Mouse (Mus musculus): Measurements from ENCODE around the gene Ctnnd2. TPM values are rescaled to one million over a fixed set of nuclear protein-coding genes. Genes with fewer than 3 reads are reported as not detected.

Ctnnd2 gene
- polyA plus RNA-seq, 1 experiment from 2014 or later: 45.1 TPM

GRCm38 (mm10) chr15:30884692-30885334 lies 712.4 kb downstream of the Ctnnd2 start:
- peak overlapping the region; percentile 67 for H3K27ac ChIP-seq (ENCODE audit: low read depth, low read length)
- peaks cover 9% of the 10 kb centered on the region for H3K4me1 ChIP-seq (ENCODE audit: control insufficient read depth, insufficient read depth, low read length)
- H3K4me3 ChIP-seq (ENCODE audit: low read depth, low read length): no peak overlapping the region
- H3K9ac ChIP-seq (ENCODE audit: low read length): no peak overlapping the region
- no peaks in the 10 kb centered on the region for H3K36me3 ChIP-seq (ENCODE audit: control insufficient read depth, insufficient read depth, low read length)
- 68% methylated on average over 12 of the region's 12 CpGs for WGBS
- peak; percentile 59 for ATAC-seq
- no peaks in the 10 kb centered on the region for H3K27me3 ChIP-seq (replicated peaks; ENCODE audit: control insufficient read depth, insufficient read depth, low read length)
- no peak overlapping the region for H3K4me2 ChIP-seq (ENCODE audit: low read length)
- no peaks in the 10 kb centered on the region for H3K9me3 ChIP-seq (replicated peaks; ENCODE audit: control insufficient read depth, low read length)
- peak; percentile 47 for DNase-seq (ENCODE audit: low spot score)

- H3K27ac ChIP-seq (ENCODE audit: low read depth, low read length): peak overlapping the region; percentile 67; the same call in 1 of the 2 replicates
- WGBS: 50% methylated on average over 6 of the region's 6 CpGs
- ATAC-seq: peak; percentile 56
These were observed 713.0 kb downstream of the Ctnnd2 start for GRCm38 (mm10) chr15:30885410-30885809.

DNA sequence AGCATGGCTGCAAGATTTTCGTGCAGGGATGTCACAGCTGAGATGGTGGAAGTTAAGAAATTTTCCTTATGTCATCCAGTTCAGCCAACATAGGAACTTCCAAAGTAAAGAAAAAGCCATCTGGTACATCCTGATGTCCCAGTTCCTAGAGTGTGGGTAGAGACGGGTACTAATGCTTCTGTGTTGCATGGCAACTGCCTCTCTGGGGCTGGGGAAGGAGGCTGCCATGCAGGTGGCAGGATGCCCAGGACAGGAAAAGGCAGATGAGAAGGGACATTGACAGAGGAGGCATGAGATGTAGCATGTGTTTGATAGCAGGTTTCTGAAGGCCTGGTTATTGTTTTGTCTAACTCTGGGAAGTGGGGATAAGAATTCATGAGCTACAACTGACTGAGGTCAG lies 715.2 kb downstream of the Ctnnd2 start:
- no peaks in the 10 kb centered on the region for H3K27me3 ChIP-seq (replicated peaks; ENCODE audit: control insufficient read depth, insufficient read depth, low read length)
- no peak overlapping the region for H3K27ac ChIP-seq (ENCODE audit: low read depth, low read length)
- H3K4me3 ChIP-seq (ENCODE audit: low read depth, low read length): no peak overlapping the region
- H3K36me3 ChIP-seq (ENCODE audit: control insufficient read depth, insufficient read depth, low read length): no peaks in the 10 kb centered on the region
- ATAC-seq: peak; percentile 35; the same call in 1 of the 2 replicates
- no peak overlapping the region for H3K4me2 ChIP-seq (ENCODE audit: low read length)
- H3K4me1 ChIP-seq (ENCODE audit: control insufficient read depth, insufficient read depth, low read length): peaks cover 9% of the 10 kb centered on the region
- no peak overlapping the region for H3K9ac ChIP-seq (ENCODE audit: low read length)
- DNase-seq (ENCODE audit: low spot score): peak; percentile 58
- WGBS: 68% methylated on average over 2 of the region's 2 CpGs
- H3K9me3 ChIP-seq (replicated peaks; ENCODE audit: control insufficient read depth, low read length): no peaks in the 10 kb centered on the region

More at GRCm38 (mm10) chr15:30885410-30885809, 713.0 kb downstream of the Ctnnd2 start:
- no peaks in the 10 kb centered on the region for H3K36me3 ChIP-seq (ENCODE audit: control insufficient read depth, insufficient read depth, low read length)
- no peak overlapping the region for H3K9ac ChIP-seq (ENCODE audit: low read length)
- no peak overlapping the region for H3K4me3 ChIP-seq (ENCODE audit: low read depth, low read length)
- DNase-seq (ENCODE audit: low spot score): peak; percentile 73
- no peaks in the 10 kb centered on the region for H3K27me3 ChIP-seq (replicated peaks; ENCODE audit: control insufficient read depth, insufficient read depth, low read length)
- no peak overlapping the region for H3K4me2 ChIP-seq (ENCODE audit: low read length)
- no peaks in the 10 kb centered on the region for H3K9me3 ChIP-seq (replicated peaks; ENCODE audit: control insufficient read depth, low read length)
- H3K4me1 ChIP-seq (ENCODE audit: control insufficient read depth, insufficient read depth, low read length): peaks cover 9% of the 10 kb centered on the region

GRCm38 (mm10) chr15:30891986-30892385 lies 719.6 kb downstream of the Ctnnd2 start:
- Histone ChIP-seq H3K4me1 (ENCODE audit: control insufficient read depth, insufficient read depth, low read length) (no peaks in the 10 kb centered on the region), H3K4me3 (ENCODE audit: low read depth, low read length) (no peak overlapping the region), H3K9ac (ENCODE audit: low read length) (no peak overlapping the region), H3K36me3 (ENCODE audit: control insufficient read depth, insufficient read depth, low read length) (no peaks in the 10 kb centered on the region; the same call in 1 of the 2 replicates), H3K27me3 (replicated peaks; ENCODE audit: control insufficient read depth, insufficient read depth, low read length) (no peaks in the 10 kb centered on the region), H3K9me3 (replicated peaks; ENCODE audit: control insufficient read depth, low read length) (no peaks in the 10 kb centered on the region), H3K27ac (ENCODE audit: low read depth, low read length) (no peak overlapping the region), H3K4me2 (ENCODE audit: low read length) (no peak overlapping the region)
- DNase-seq (ENCODE audit: low spot score) (no peak), ATAC-seq (no peak)
- WGBS: 72% methylated on average over 4 of the region's 4 CpGs

DNA sequence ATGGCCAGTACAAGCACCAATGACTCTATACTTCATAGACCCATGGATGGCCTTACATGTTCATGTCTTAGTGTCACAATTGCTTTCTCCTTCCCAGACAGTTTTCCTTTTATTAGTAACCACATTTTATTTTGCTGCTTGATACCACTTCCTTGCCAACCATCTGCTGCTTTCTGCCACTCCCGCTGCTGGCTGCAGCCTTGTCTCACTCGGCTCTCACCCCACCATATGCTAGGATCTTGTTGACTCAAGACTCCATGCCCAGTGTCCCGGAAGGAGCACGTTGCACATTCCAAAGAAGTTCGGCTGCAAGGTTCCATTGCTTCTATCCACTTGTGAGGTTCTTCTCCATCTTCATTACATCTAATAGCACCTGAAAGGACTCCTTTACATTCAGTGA lies 722.7 kb downstream of the Ctnnd2 start:
- Histone ChIP-seq H3K36me3 (ENCODE audit: control insufficient read depth, insufficient read depth, low read length) (no peaks in the 10 kb centered on the region; the same call in 1 of the 2 replicates), H3K4me1 (ENCODE audit: control insufficient read depth, insufficient read depth, low read length) (no peaks in the 10 kb centered on the region), H3K9me3 (replicated peaks; ENCODE audit: control insufficient read depth, low read length) (no peaks in the 10 kb centered on the region), H3K9ac (ENCODE audit: low read length) (no peak overlapping the region), H3K27ac (ENCODE audit: low read depth, low read length) (no peak overlapping the region), H3K4me3 (ENCODE audit: low read depth, low read length) (no peak overlapping the region), H3K27me3 (replicated peaks; ENCODE audit: control insufficient read depth, insufficient read depth, low read length) (no peaks in the 10 kb centered on the region), H3K4me2 (ENCODE audit: low read length) (no peak overlapping the region)
- 75% methylated on average over 5 of the region's 5 CpGs for WGBS
- peak; percentile 42; the same call in 1 of the 2 replicates for ATAC-seq
- DNase-seq (ENCODE audit: low spot score): peak; percentile 43

GRCm38 (mm10) chr15:30897342-30897741 lies 724.9 kb downstream of the Ctnnd2 start:
- Histone ChIP-seq H3K27me3 (replicated peaks; ENCODE audit: control insufficient read depth, insufficient read depth, low read length) (no peaks in the 10 kb centered on the region), H3K4me2 (ENCODE audit: low read length) (no peak overlapping the region), H3K4me3 (ENCODE audit: low read depth, low read length) (no peak overlapping the region), H3K36me3 (ENCODE audit: control insufficient read depth, insufficient read depth, low read length) (no peaks in the 10 kb centered on the region; the same call in 1 of the 2 replicates), H3K9me3 (replicated peaks; ENCODE audit: control insufficient read depth, low read length) (no peaks in the 10 kb centered on the region), H3K4me1 (ENCODE audit: control insufficient read depth, insufficient read depth, low read length) (no peaks in the 10 kb centered on the region), H3K27ac (ENCODE audit: low read depth, low read length) (no peak overlapping the region), H3K9ac (ENCODE audit: low read length) (no peak overlapping the region)
- DNase-seq (ENCODE audit: low spot score) (no peak), ATAC-seq (no peak)
- WGBS: 93% methylated on average over 8 of the region's 8 CpGs

GRCm38 (mm10) chr15:30908027-30908426 lies 735.6 kb downstream of the Ctnnd2 start:
- DNase-seq (ENCODE audit: low spot score): no peak
- H3K4me2 ChIP-seq (ENCODE audit: low read length): no peak overlapping the region
- no peaks in the 10 kb centered on the region for H3K9me3 ChIP-seq (replicated peaks; ENCODE audit: control insufficient read depth, low read length)

DNA sequence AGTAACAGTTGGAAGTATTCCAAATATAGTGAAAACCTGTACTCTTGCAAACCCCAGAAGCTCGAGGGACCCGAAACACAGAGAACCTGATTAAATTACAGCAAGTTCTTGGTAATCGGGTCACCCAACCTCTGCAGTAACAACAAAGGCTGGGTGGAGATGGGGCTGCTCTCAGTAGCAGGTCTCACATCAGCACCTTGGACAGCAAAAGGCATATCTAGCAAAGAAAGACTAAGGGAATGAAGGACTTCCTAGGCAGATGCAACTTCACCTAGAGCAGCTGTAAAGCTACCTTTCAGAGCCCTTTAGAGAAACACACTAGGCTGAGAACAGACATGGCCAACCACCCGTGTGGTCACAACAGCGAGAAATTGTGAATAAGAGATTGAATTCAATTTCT lies 741.0 kb downstream of the Ctnnd2 start:
- Histone ChIP-seq H3K9me3 (replicated peaks; ENCODE audit: control insufficient read depth, low read length) (no peaks in the 10 kb centered on the region), H3K4me2 (ENCODE audit: low read length) (no peak overlapping the region), H3K27ac (ENCODE audit: low read depth, low read length) (no peak overlapping the region), H3K36me3 (ENCODE audit: control insufficient read depth, insufficient read depth, low read length) (0 out of 2 replicates have a peak, but pooled peaks cover 3% of the 10 kb centered on the region), H3K27me3 (replicated peaks; ENCODE audit: control insufficient read depth, insufficient read depth, low read length) (no peaks in the 10 kb centered on the region), H3K4me1 (ENCODE audit: control insufficient read depth, insufficient read depth, low read length) (no peaks in the 10 kb centered on the region), H3K9ac (ENCODE audit: low read length) (no peak overlapping the region), H3K4me3 (ENCODE audit: low read depth, low read length) (no peak overlapping the region)
- WGBS: 86% methylated on average over 5 of the region's 5 CpGs
- DNase-seq (ENCODE audit: low spot score): no peak
- no peak for ATAC-seq

More at GRCm38 (mm10) chr15:30908027-30908426, 735.6 kb downstream of the Ctnnd2 start:
- 1% methylated on average over 2 of the region's 2 CpGs for WGBS
- no peak for ATAC-seq
- no peak overlapping the region for H3K9ac ChIP-seq (ENCODE audit: low read length)
- H3K36me3 ChIP-seq (ENCODE audit: control insufficient read depth, insufficient read depth, low read length): 0 out of 2 replicates have a peak, but pooled peaks cover 3% of the 10 kb centered on the region
- no peak overlapping the region for H3K27ac ChIP-seq (ENCODE audit: low read depth, low read length)
- no peak overlapping the region for H3K4me3 ChIP-seq (ENCODE audit: low read depth, low read length)
- no peaks in the 10 kb centered on the region for H3K27me3 ChIP-seq (replicated peaks; ENCODE audit: control insufficient read depth, insufficient read depth, low read length)
- H3K4me1 ChIP-seq (ENCODE audit: control insufficient read depth, insufficient read depth, low read length): no peaks in the 10 kb centered on the region

- no peak overlapping the region for H3K9ac ChIP-seq (ENCODE audit: low read length)
- H3K4me3 ChIP-seq (ENCODE audit: low read depth, low read length): no peak overlapping the region
- H3K9me3 ChIP-seq (replicated peaks; ENCODE audit: control insufficient read depth, low read length): no peaks in the 10 kb centered on the region
- ATAC-seq (no peak), DNase-seq (ENCODE audit: low spot score) (no peak)
- H3K27me3 ChIP-seq (replicated peaks; ENCODE audit: control insufficient read depth, insufficient read depth, low read length): no peaks in the 10 kb centered on the region
- no peaks in the 10 kb centered on the region for H3K36me3 ChIP-seq (ENCODE audit: control insufficient read depth, insufficient read depth, low read length)
- no peak overlapping the region for H3K4me2 ChIP-seq (ENCODE audit: low read length)
- H3K4me1 ChIP-seq (ENCODE audit: control insufficient read depth, insufficient read depth, low read length): no peaks in the 10 kb centered on the region
- 88% methylated on average over 5 of the region's 5 CpGs for WGBS
- H3K27ac ChIP-seq (ENCODE audit: low read depth, low read length): no peak overlapping the region
These were observed 753.4 kb downstream of the Ctnnd2 start for GRCm38 (mm10) chr15:30925838-30926237.

All from forebrain, embryonic 14.5 days (tissue).